Mouse (Mus musculus) G1E (cell line): ENCODE measurements at regions not wholly inside any gene's neighbourhood (a gene's known extent, or its start where the extent isn't known, plus 50 kb on each side); places are given as distances from the start of the nearest gene placed in this dataset.

Experiments used
- ATAC-seq: 2 replicates; pipeline ENCODE4 v1.8.0; 2016; ENCODE audit warnings: mild to moderate bottlenecking; ENCODE audit not compliant: insufficient number of reproducible peaks, poor library complexity, low FRiP score, severe bottlenecking; ENCODE audit errors: extremely low read depth
- DNase-seq: peaks from one replicate; pipeline ENCODE4 v3.0.0; 2012; ENCODE audit warnings: low spot score
- H3K27me3 ChIP-seq: 2 replicates; pipeline ENCODE4 v1.6.1; 2012; ENCODE audit warnings: mild to moderate bottlenecking, low read length, inconsistent platforms; ENCODE audit not compliant: insufficient read depth
- H3K36me3 ChIP-seq: replicated peaks from 2 replicates; pipeline ENCODE3; 2012; ENCODE audit warnings: mild to moderate bottlenecking, inconsistent platforms
- H3K4me1 ChIP-seq: 2 replicates; pipeline ENCODE4 v1.6.1; 2012; ENCODE audit warnings: low read depth, low read length, inconsistent platforms, mixed read lengths; ENCODE audit not compliant: insufficient read depth
- H3K4me3 ChIP-seq: 2 replicates; pipeline ENCODE4 v1.5.1; 2012; ENCODE audit warnings: low read depth, mild to moderate bottlenecking, inconsistent platforms, low read length, moderate library complexity, mixed read lengths
- H3K9me3 ChIP-seq: replicated peaks from 2 replicates; pipeline ENCODE4 v1.6.1; 2012; ENCODE audit warnings: inconsistent platforms
- CTCF ChIP-seq: IDR thresholded peaks from 2 replicates; pipeline ENCODE4 v1.5.1; 2012; ENCODE audit warnings: low read depth, low read length, inconsistent platforms, mixed read lengths
- GATA1 ChIP-seq: IDR thresholded peaks from 2 replicates; pipeline ENCODE4 v1.6.1; 2012; ENCODE audit warnings: borderline replicate concordance, low read length, inconsistent platforms, mixed read lengths
- GATA2 ChIP-seq: IDR thresholded peaks from 2 replicates; pipeline ENCODE4 v1.6.1; 2012; ENCODE audit warnings: low read depth, low read length, inconsistent platforms, borderline replicate concordance
- POLR2AphosphoS5 ChIP-seq: IDR thresholded peaks from 2 replicates; pipeline ENCODE4 v1.6.1; 2012; ENCODE audit warnings: low read depth, low read length, inconsistent platforms; ENCODE audit not compliant: insufficient replicate concordance
- TAL1 ChIP-seq: conservative IDR thresholded peaks from 2 replicates; pipeline ENCODE4 v1.6.1; 2012; ENCODE audit warnings: low read depth, low read length, inconsistent platforms, mixed read lengths

DNA sequence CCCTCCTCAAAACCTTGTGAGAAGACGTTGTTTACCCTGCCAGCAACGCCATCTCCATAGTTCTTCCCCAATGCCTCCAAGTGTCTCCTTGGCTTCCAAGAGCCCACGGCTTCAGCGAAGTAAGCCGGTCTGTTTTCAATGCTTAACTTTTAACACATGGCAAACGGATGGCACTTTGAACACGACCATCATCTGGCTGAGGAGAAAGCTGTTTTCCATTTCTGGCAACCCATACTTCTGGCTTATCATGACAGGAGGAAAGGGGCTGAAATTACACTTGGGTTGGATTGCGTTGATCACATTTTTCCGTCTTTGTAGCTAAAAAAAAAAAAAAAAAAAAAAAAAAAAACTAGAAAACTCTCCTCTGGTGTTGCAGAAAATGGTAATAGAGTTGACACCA, 410.2 kb upstream of the Jarid2 start:
- H3K9me3 ChIP-seq = no peaks in the 10 kb centered on the region
- TF ChIP-seq GATA2 (no peak), POLR2AphosphoS5 (no peak), CTCF (no peak), GATA1 (no peak), TAL1 (no peak)
- ATAC-seq (no peak), DNase-seq (no peak)
- H3K4me1 ChIP-seq = no peaks in the 10 kb centered on the region
- H3K36me3 ChIP-seq = no peaks in the 10 kb centered on the region
- peaks cover 6% of the 10 kb centered on the region; the same call in 1 of the 2 replicates for H3K27me3 ChIP-seq
- H3K4me3 ChIP-seq = no peak overlapping the region

DNA sequence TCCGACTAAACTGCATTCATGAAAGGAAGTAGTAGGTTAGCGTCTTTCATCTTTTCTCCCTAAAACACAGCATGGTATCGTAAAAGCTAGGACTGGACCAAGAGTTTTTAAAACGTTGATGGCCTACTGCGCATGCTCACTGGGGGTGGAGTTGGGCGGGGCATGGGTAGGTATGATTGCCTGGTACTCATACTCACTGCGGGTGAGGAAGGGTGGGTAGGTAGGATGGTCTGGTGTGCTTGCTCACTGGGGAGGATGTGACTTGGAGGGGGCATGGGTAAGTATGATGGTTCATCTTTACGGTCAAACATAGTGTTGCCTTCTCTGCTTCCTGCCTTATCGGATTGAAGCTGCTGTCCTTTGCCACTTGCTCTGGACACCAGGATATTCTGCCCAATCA, 409.8 kb upstream of the Jarid2 start:
- no peak for ATAC-seq
- H3K36me3 ChIP-seq = no peaks in the 10 kb centered on the region
- no peaks in the 10 kb centered on the region for H3K4me1 ChIP-seq
- no peaks in the 10 kb centered on the region for H3K9me3 ChIP-seq
- H3K27me3 ChIP-seq = peaks cover 6% of the 10 kb centered on the region; the same call in 1 of the 2 replicates
- no peak overlapping the region for H3K4me3 ChIP-seq
- no peak for TF ChIP-seq GATA1
- no peak for TF ChIP-seq CTCF
- no peak for TF ChIP-seq TAL1
- no peak for TF ChIP-seq POLR2AphosphoS5
- no peak for TF ChIP-seq GATA2
- DNase-seq = no peak

DNA sequence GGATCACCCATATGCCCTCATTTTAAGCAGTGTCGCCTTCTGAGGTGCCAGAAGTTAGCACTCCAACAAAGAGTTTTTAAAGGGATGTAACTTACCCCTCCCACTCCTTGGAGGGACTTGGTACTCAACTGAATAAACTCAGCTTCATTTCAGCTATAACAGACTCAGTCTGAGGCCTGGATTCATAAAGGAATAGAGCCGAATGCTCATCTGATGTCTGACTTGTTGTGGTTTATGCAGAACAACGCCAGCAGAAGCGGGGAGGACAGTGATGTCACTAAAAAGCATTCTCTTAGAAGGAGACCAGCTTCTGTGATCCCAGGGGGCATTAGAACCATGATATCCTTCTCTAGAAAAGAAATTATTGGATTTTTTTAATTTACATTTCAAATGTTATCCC, 409.0 kb upstream of the Jarid2 start:
- Histone ChIP-seq H3K9me3 (no peaks in the 10 kb centered on the region), H3K4me1 (no peaks in the 10 kb centered on the region), H3K27me3 (peaks cover 6% of the 10 kb centered on the region; the same call in 1 of the 2 replicates), H3K36me3 (no peaks in the 10 kb centered on the region), H3K4me3 (no peak overlapping the region)
- ATAC-seq (no peak), DNase-seq (no peak)
- TF ChIP-seq POLR2AphosphoS5 (no peak), GATA1 (no peak), TAL1 (no peak), GATA2 (no peak)

DNA sequence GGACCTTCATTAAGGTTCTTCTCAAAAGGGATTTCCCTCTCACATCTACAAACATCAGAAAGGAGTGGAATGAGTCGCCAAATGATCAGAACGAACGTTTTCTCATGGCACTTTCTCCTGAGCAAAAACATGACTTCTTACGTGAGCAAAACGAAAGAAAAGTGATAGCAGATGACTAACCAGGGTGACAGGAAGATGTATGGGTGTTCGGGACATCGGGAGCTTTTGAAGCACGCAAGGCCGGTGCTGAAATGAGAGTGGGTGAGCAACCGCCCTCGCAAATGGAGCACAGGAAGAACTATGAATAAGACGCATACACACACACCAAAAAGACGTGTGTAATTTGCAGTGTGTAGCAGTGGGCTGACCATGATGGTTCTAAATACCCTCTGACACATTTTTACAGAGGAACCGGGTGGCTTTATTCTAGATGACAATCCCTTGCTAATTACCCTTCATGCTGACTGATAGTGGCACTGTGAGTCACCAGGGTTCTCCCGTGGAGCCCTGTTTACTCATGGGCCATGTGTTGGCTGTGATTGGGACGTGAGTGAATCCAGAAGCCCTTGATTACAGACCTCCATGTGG, 408.2 kb upstream of the Jarid2 start:
- no peak for TF ChIP-seq TAL1
- TF ChIP-seq POLR2AphosphoS5 = no peak
- no peak for TF ChIP-seq CTCF
- TF ChIP-seq GATA2 = no peak
- TF ChIP-seq GATA1 = no peak
- Histone ChIP-seq H3K27me3 (peaks cover 6% of the 10 kb centered on the region; the same call in 1 of the 2 replicates), H3K36me3 (no peaks in the 10 kb centered on the region), H3K9me3 (no peaks in the 10 kb centered on the region), H3K4me1 (no peaks in the 10 kb centered on the region), H3K4me3 (no peak overlapping the region)
- DNase-seq (no peak), ATAC-seq (no peak)

DNA sequence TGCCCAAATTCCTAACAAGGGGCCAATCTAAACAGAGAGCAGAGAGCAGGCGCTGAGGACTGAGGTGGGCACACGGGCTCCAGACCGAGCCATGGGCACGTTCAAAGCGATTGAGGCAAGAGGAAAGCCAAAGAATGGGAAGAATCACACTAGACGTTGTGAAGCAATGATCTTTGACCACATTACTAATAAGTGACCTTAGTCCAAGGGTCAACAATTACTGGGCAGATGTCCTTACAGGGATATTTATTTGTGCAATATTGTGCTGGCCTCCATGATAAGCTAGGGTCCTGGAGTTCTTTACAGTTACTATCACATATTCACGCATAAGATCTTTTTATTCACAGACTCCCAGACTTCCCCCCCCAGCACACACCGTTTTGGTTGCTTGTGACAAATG, 400.9 kb upstream of the Jarid2 start:
- H3K27me3 ChIP-seq = no peaks in the 10 kb centered on the region; the same call in 1 of the 2 replicates
- DNase-seq (no peak), ATAC-seq (no peak)
- H3K4me1 ChIP-seq = no peaks in the 10 kb centered on the region
- H3K4me3 ChIP-seq = no peak overlapping the region
- TF ChIP-seq POLR2AphosphoS5 = no peak
- no peak for TF ChIP-seq CTCF
- no peaks in the 10 kb centered on the region for H3K36me3 ChIP-seq
- no peaks in the 10 kb centered on the region for H3K9me3 ChIP-seq

DNA sequence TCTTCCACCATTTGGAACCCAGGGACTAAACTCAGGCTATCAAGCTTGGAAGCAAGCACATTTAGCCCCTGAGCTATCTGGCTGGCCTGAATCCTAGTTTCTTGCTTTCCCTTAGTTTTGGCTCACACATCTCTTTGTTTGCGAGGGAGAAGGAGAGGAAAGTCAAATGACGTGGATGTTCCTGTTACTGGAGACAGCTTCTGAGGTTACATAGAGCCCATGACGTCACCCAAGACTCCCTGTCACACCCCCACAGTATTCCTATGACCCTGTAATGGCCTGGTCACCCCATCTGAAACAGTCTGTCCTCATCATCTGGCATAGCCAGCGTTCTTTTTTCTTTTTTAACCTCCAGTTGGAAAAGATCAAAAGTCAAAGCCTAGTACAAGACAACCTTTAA, 400.1 kb upstream of the Jarid2 start:
- ATAC-seq (no peak), DNase-seq (no peak)
- Histone ChIP-seq H3K9me3 (no peaks in the 10 kb centered on the region), H3K4me3 (no peak overlapping the region), H3K27me3 (peaks cover under 1% of the 10 kb centered on the region; the same call in 1 of the 2 replicates), H3K36me3 (no peaks in the 10 kb centered on the region), H3K4me1 (no peaks in the 10 kb centered on the region)
- TF ChIP-seq POLR2AphosphoS5 (no peak), GATA2 (no peak), GATA1 (no peak), TAL1 (no peak), CTCF (no peak)

DNA sequence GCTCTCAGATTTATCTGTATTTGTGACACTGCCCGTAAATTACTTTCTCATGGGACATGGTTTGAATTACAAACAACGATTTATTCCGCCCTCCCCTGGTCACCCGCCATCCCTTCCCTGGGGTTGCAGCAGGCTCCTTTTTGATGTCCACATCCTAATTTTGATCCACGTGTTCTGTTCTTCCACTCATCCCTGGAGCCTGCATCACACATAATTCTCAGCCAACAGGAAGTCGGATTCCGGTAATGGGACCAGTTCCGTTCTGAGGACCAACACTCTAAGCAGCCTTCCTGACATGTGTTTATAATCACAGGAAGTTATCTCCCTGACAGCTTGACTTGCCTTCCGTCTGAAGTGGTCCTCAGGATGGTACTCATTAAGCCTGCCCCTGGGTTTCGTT, 399.6 kb upstream of the Jarid2 start:
- H3K36me3 ChIP-seq = no peaks in the 10 kb centered on the region
- no peaks in the 10 kb centered on the region for H3K9me3 ChIP-seq
- no peak for ATAC-seq
- H3K27me3 ChIP-seq = peaks cover 5% of the 10 kb centered on the region
- TF ChIP-seq POLR2AphosphoS5 = no peak
- no peak for TF ChIP-seq GATA1
- no peak for TF ChIP-seq CTCF
- no peak for TF ChIP-seq GATA2
- TF ChIP-seq TAL1 = no peak
- H3K4me1 ChIP-seq = no peaks in the 10 kb centered on the region
- H3K4me3 ChIP-seq = no peak overlapping the region
- DNase-seq = no peak
